Mouse (Mus musculus) cerebellum, adult 8-10 months (tissue): ENCODE results near the gene Eef1akmt2.

Source experiments
- DNase-seq: peaks from one replicate; pipeline ENCODE4 v3.0.0; 2022

Eef1akmt2 gene

GRCm38 (mm10) chr7:132786522-132786921 lies 66.0 kb downstream of the Eef1akmt2 start:
- no peak for DNase-seq

DNA sequence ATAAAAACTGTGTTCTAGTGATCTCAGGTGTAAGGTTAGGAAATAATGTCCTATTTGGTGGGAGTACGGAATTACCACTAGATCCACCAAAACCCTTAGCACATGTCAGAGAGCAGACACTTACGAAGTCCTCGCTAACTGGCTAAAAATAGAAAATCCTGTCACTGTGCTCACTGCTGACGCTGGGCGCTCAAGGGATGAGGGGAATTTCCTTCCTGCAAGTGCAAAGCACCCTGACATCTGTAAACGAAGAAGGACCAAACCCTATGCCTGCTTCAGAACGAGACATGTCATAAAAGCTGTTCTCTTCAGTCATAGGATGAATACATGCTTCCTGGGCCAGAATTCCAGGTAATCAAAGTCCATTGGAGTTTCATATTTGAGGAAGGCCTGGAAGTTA lies 66.5 kb downstream of the Eef1akmt2 start:
- no peak for DNase-seq

- DNase-seq: no peak
Observed at GRCm38 (mm10) chr7:132784101-132784500, 68.4 kb downstream of the Eef1akmt2 start.

GRCm38 (mm10) chr7:132781850-132782249 lies 70.6 kb downstream of the Eef1akmt2 start:
- peak; percentile 57 for DNase-seq

- DNase-seq: no peak
Observed at GRCm38 (mm10) chr7:132781130-132781814, 71.2 kb downstream of the Eef1akmt2 start.

DNA sequence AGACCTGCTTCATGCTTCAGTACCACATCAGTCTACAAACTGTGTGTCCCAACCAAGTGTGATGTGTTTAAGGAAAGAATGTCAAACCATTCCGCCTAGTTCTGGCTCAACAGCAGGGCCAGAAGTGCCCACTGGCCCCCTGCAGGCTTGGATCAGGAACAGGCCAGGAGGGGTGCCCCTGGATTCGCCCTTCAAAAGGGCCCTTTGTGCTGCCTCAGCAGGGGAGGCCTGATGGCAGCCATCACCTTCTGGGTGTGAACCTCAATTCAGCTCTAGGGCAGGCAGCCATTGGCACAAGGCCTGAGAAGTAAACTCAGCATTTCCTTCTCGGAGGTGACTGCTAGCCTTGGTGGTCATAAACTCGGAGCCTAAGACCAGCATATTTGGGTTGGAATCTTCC lies 71.9 kb downstream of the Eef1akmt2 start:
- peak; percentile 51 for DNase-seq

GRCm38 (mm10) chr7:132778630-132779029 lies 73.8 kb downstream of the Eef1akmt2 start:
- DNase-seq: no peak

GRCm38 (mm10) chr7:132777728-132778453 lies 74.6 kb downstream of the Eef1akmt2 start:
- DNase-seq: no peak
